Mouse (Mus musculus) liver, embryonic 14.5 days (tissue): ENCODE data around the gene Evl. TPM values are rescaled to one million over a fixed set of nuclear protein-coding genes. Genes with fewer than 3 reads are reported as not detected.

Experiments used
- ATAC-seq: fragments of 200-750 bp; cut with Nextera tagmentation; 2 replicates; pipeline ENCODE4 v1.8.0; 2017; ENCODE audit warnings: moderate number of reproducible peaks, mild to moderate bottlenecking, moderate library complexity; ENCODE audit not compliant: insufficient read depth
- DNase-seq, 3 experiments: peaks; one replicate each; pipeline ENCODE4 v3.0.0-alpha.2; 2012 to 2013; ENCODE audit warnings: low read depth in 3 of 3, low spot score in 3 of 3
- H3K27ac ChIP-seq: fragments of 300-500 bp; sonication (generic); 2 replicates; pipeline ENCODE4 v1.5.1; 2014; ENCODE audit warnings: moderate library complexity, mild to moderate bottlenecking, control low read depth, inconsistent platforms
- H3K27me3 ChIP-seq: fragments of 300-500 bp; sonication (generic); 2 replicates; pipeline ENCODE4 v1.6.1; 2014; ENCODE audit warnings: mild to moderate bottlenecking, low read length, moderate library complexity; ENCODE audit not compliant: control insufficient read depth, insufficient read depth
- H3K36me3 ChIP-seq: fragments of 300-500 bp; sonication (generic); replicated peaks from 2 replicates; pipeline ENCODE4 v1.6.1; 2014; ENCODE audit warnings: low read depth; ENCODE audit not compliant: control insufficient read depth, insufficient read depth
- H3K4me1 ChIP-seq, 2 experiments: fragments of 200-500 bp in 1 of 2; fragments of 300-500 bp in 1 of 2; sonication (generic) in 1 of 2; replicated peaks; 2 replicates each; pipeline ENCODE4 v1.6.1; 2012 to 2014; ENCODE audit warnings: antibody characterized with exemption in 1 of 2, inconsistent platforms in 1 of 2, low read length in 1 of 2; ENCODE audit not compliant: control insufficient read depth in 2 of 2, insufficient read depth in 2 of 2
- H3K4me2 ChIP-seq: fragments of 300-500 bp; sonication (generic); 2 replicates; pipeline ENCODE4 v1.6.1; 2014; ENCODE audit warnings: low read depth, mild to moderate bottlenecking, control low read depth, moderate library complexity
- H3K4me3 ChIP-seq, 2 experiments: fragments of 200-500 bp in 1 of 2; fragments of 300-500 bp in 1 of 2; sonication (generic) in 1 of 2; 2 replicates each; pipeline ENCODE4 v1.5.1; 2012 to 2014; ENCODE audit warnings: low read depth in 2 of 2, low read length in 2 of 2, mild to moderate bottlenecking in 2 of 2, control low read depth in 1 of 2, inconsistent platforms in 1 of 2, moderate library complexity in 1 of 2; ENCODE audit not compliant: insufficient read depth in 1 of 2
- H3K9ac ChIP-seq: fragments of 300-500 bp; sonication (generic); replicated peaks from 2 replicates; pipeline ENCODE4 v1.6.1; 2014; ENCODE audit warnings: mild to moderate bottlenecking, control low read depth, moderate library complexity
- H3K9me3 ChIP-seq: fragments of 300-500 bp; sonication (generic); 2 replicates; pipeline ENCODE4 v1.6.1; 2016; ENCODE audit warnings: low read length, mixed read lengths; ENCODE audit not compliant: control insufficient read depth
- EP300 ChIP-seq: IDR thresholded peaks from 2 replicates; pipeline ENCODE4 v1.6.1; 2016; ENCODE audit warnings: antibody characterized with exemption, low read depth
- WGBS: fragments of 180-500 bp; shearing (Covaris S2); extraction: QIAGEN DNeasy Blood & Tissue Kit; methylation state at CpG from one replicate; pipeline ENCODE4 v1.1.7; 2014; ENCODE audit not compliant: insufficient replicate concordance; 5-methylcytosine and 5-hydroxymethylcytosine counted together
- microRNA counts: library from miRNA; unstranded; fragments of <30 nt; microRNA quantifications from one replicate; lab custom pipeline; 2016
- microRNA-seq: library from miRNA; unstranded; fragments of <30 nt; microRNA quantifications from one replicate; pipeline ENCODE4, GENCODE M21; 2016
- polyA plus RNA-seq, 2 experiments: library from polyadenylated mRNA; depleted of rRNA in 1 of 2; stranded (reverse) in 1 of 2; unstranded in 1 of 2; fragments of >200 nt; fragmentation: Nextera tagmentation in 1 of 2; extraction: Ambion mirVana in 1 of 2; gene quantifications; 2 replicates each; pipeline versions ENCODE4 v1.2.1 to v1.2.3; 2012 to 2014

Evl gene
- polyA plus RNA-seq, 2 experiments = 7.0 to 15.9 TPM

GRCm38 (mm10) chr12:108737838-108738237, 183.3 kb downstream of the Evl start:
- H3K4me3 ChIP-seq = no peak overlapping the region
- no peaks in the 10 kb centered on the region for H3K9me3 ChIP-seq
- TF ChIP-seq EP300 = no peak
- WGBS = 72% methylated on average over 7 of the region's 7 CpGs
- H3K4me1 ChIP-seq = no peaks in the 10 kb centered on the region
- H3K27ac ChIP-seq = no peak overlapping the region
- no peaks in the 10 kb centered on the region for H3K36me3 ChIP-seq
- no peak for ATAC-seq
- H3K4me2 ChIP-seq = no peak overlapping the region
- no peak overlapping the region for H3K9ac ChIP-seq
- no peaks in the 10 kb centered on the region for H3K27me3 ChIP-seq
- DNase-seq = no peak

MicroRNA genes within 50 kb of the gene (microRNA counts, 519-probe panel; counts per million panel counts)
- microRNA mmu-miR-342-3p (lab: Ali Mortazavi, UCI) (4,096 counts per million, percentile 15 among the panel's probes with 10 or more counts), microRNA mmu-miR-342-5p (lab: Ali Mortazavi, UCI) (69.9 counts per million)

Small RNA genes within 50 kb of the gene (microRNA-seq; reads per million reads assigned to microRNA genes)
- gene Gm23872 (not detected), gene Mir342 (1,825 reads per million, percentile 79 among the genes with 10 or more reads in this experiment)

Other genes starting within 250 kb of the Evl start
- gene Hhipl1, start 248.4 kb upstream of the Evl start, polyA plus RNA-seq (2012; rRNA removed) = 0.02 and 0.03 TPM in 2 replicates
- not detected in 2 replicates for gene Hhipl1, start 248.4 kb upstream of the Evl start, polyA plus RNA-seq (2014; fragmentation: Nextera tagmentation; extraction: Ambion mirVana)
- gene Cyp46a1, start 220.3 kb upstream of the Evl start, polyA plus RNA-seq (2012; rRNA removed) = 0.48 and 0.52 TPM in 2 replicates
- gene Cyp46a1, start 220.3 kb upstream of the Evl start, polyA plus RNA-seq (2014; fragmentation: Nextera tagmentation; extraction: Ambion mirVana) = 0.11 and 0.13 TPM in 2 replicates
- 1.8 and 2.5 TPM in 2 replicates for gene Eml1, start 183.8 kb upstream of the Evl start, polyA plus RNA-seq (2012; rRNA removed)
- 3.3 and 4.1 TPM in 2 replicates for gene Eml1, start 183.8 kb upstream of the Evl start, polyA plus RNA-seq (2014; fragmentation: Nextera tagmentation; extraction: Ambion mirVana)
- gene Degs2, start 147.6 kb downstream of the Evl start, polyA plus RNA-seq (2012; rRNA removed) = 0.05 TPM in 1 of 2 replicates, not detected in the other
- 0.14 and 0.18 TPM in 2 replicates for gene Degs2, start 147.6 kb downstream of the Evl start, polyA plus RNA-seq (2014; fragmentation: Nextera tagmentation; extraction: Ambion mirVana)
- gene Yy1, start 238.3 kb downstream of the Evl start, polyA plus RNA-seq (2012; rRNA removed) = 8.1 and 11.8 TPM in 2 replicates
- gene Yy1, start 238.3 kb downstream of the Evl start, polyA plus RNA-seq (2014; fragmentation: Nextera tagmentation; extraction: Ambion mirVana) = 7.9 and 9.1 TPM in 2 replicates